Mouse (Mus musculus): ENCODE data around the gene Ncaph. TPM values are rescaled to one million over a fixed set of nuclear protein-coding genes. Genes with fewer than 3 reads are reported as not detected.
"Not testable (repeated sequence)": the region's sequence is repeated elsewhere in the genome, so short reads cannot be mapped to it uniquely, and the experiment has no call there.

The Ncaph gene
- total RNA-seq, 2 experiments from 2014 or later, result 1.8 to 2.8 TPM

GRCm38 (mm10) chr2:127108986-127109385 is 24.8 kb downstream of the Ncaph start:
- DNase-seq (ENCODE audit: low spot score in 2 of 2), result no peak
- intact Hi-C loops (cut with DNase I), result no loop called here

- no peak for DNase-seq (ENCODE audit: low spot score in 2 of 2)
- intact Hi-C loops (cut with DNase I), result no loop called here
Observed at GRCm38 (mm10) chr2:127092000-127092399, 41.8 kb downstream of the Ncaph start.

- DNase-seq (ENCODE audit: low spot score in 2 of 2); intact Hi-C loops (cut with DNase I): not testable (repeated sequence)
Observed at GRCm38 (mm10) chr2:127090151-127090550, 43.6 kb downstream of the Ncaph start.

- no peak for DNase-seq (ENCODE audit: low spot score in 2 of 2)
- intact Hi-C loops (cut with DNase I), result no loop called here
Observed at GRCm38 (mm10) chr2:127086235-127086634, 47.5 kb downstream of the Ncaph start.

GRCm38 (mm10) chr2:127080591-127081218 is 53.0 kb downstream of the Ncaph start:
- no peak for DNase-seq (ENCODE audit: low spot score in 2 of 2)
- intact Hi-C loops (cut with DNase I), result no loop called here

- intact Hi-C loops (cut with DNase I), result no loop called here
- DNase-seq (ENCODE audit: low spot score in 2 of 2), result no peak
Observed at GRCm38 (mm10) chr2:127079881-127080590, 53.7 kb downstream of the Ncaph start.

- DNase-seq (ENCODE audit: low spot score in 2 of 2); intact Hi-C loops (cut with DNase I): not testable (repeated sequence)
Observed at GRCm38 (mm10) chr2:127079066-127079465, 54.7 kb downstream of the Ncaph start.

- DNase-seq (ENCODE audit: low spot score in 2 of 2), result no peak
- intact Hi-C loops (cut with DNase I), result no loop called here
Observed at GRCm38 (mm10) chr2:127077611-127078010, 56.1 kb downstream of the Ncaph start.

GRCm38 (mm10) chr2:127074116-127074515 is 59.6 kb downstream of the Ncaph start:
- no peak for DNase-seq (ENCODE audit: low spot score in 2 of 2)
- intact Hi-C loops (cut with DNase I), result no loop called here

- intact Hi-C loops (cut with DNase I), result no loop called here
- no peak for DNase-seq (ENCODE audit: low spot score in 2 of 2)
Observed at GRCm38 (mm10) chr2:127070879-127071278, 62.9 kb downstream of the Ncaph start.

GRCm38 (mm10) chr2:127070435-127070841 is 63.3 kb downstream of the Ncaph start, which contains the start of gene Blvra:
Gene Blvra (plus strand): TSS chr2:127070665.
- DNase-seq (ENCODE audit: low spot score in 2 of 2), result peak; percentile 87 to 92
- intact Hi-C loops (cut with DNase I), result no loop called here

- intact Hi-C loops (cut with DNase I), result no loop called here
Observed at GRCm38 (mm10) chr2:127069781-127070434, 63.8 kb downstream of the Ncaph start.

GRCm38 (mm10) chr2:127068806-127069205 is 64.9 kb downstream of the Ncaph start:
- intact Hi-C loops (cut with DNase I), result no loop called here
- no peak for DNase-seq (ENCODE audit: low spot score in 2 of 2)

More at GRCm38 (mm10) chr2:127069781-127070434, 63.8 kb downstream of the Ncaph start:
- DNase-seq (ENCODE audit: low spot score in 2 of 2), result no peak

GRCm38 (mm10) chr2:127061471-127061870 is 72.3 kb downstream of the Ncaph start:
- intact Hi-C loops (cut with DNase I), result no loop called here
- no peak for DNase-seq (ENCODE audit: low spot score in 2 of 2)

Other genes with a start within 250 kb of the Ncaph start
- gene Sppl2a, start 200.7 kb downstream of the Ncaph start, total RNA-seq (2021), result 10 to 100 TPM; 27.8 to 28.4 TPM
- 10 to 100 TPM in 1 of 2 experiments, 1 to 10 TPM in 1; 9.8 to 12.0 TPM for gene Ap4e1, start 125.2 kb downstream of the Ncaph start, total RNA-seq (2021)
- gene Blvra, start 63.3 kb downstream of the Ncaph start, total RNA-seq (2021), result 10 to 100 TPM; 22.5 to 29.7 TPM
- gene Itpripl1, start 9.5 kb upstream of the Ncaph start, total RNA-seq (2021), result 1 to 10 TPM; 2.9 TPM
- under 1 TPM; 0.53 to 0.87 TPM for gene 1810024B03Rik, start 74.3 kb upstream of the Ncaph start, total RNA-seq (2021)
- gene Snrnp200, start 74.4 kb upstream of the Ncaph start, total RNA-seq (2021), result 10 to 100 TPM; 76.7 to 78.3 TPM
- gene Ciao1, start 113.9 kb upstream of the Ncaph start, total RNA-seq (2021), result 10 to 100 TPM; 78.5 to 90.5 TPM
- 10 to 100 TPM; 83.9 to 85.8 TPM for gene Tmem127, start 114.0 kb upstream of the Ncaph start, total RNA-seq (2021)
- gene Stard7, start 136.3 kb upstream of the Ncaph start, total RNA-seq (2021), result 100 to 1,000 TPM; 108 to 119 TPM
- 1 to 10 TPM; 2.3 to 2.8 TPM for gene Dusp2, start 202.2 kb upstream of the Ncaph start, total RNA-seq (2021)
- not detected for gene Astl, start 204.7 kb upstream of the Ncaph start, total RNA-seq (2021)
- 1 to 10 TPM in 1 of 2 experiments, under 1 TPM in 1; 0.39 to 1.1 TPM for gene Adra2b, start 229.3 kb upstream of the Ncaph start, total RNA-seq (2021)

Data from left cerebral cortex, postnatal 25 days (tissue).